Mouse (Mus musculus) heart, embryonic 14.5 days (tissue): ENCODE data around the gene Tmem87a. TPM values are rescaled to one million over a fixed set of nuclear protein-coding genes. Genes with fewer than 3 reads are reported as not detected.

Source experiments
- ATAC-seq: fragments of 200-750 bp; cut with Nextera tagmentation; 2 replicates; pipeline ENCODE4 v1.8.0; 2017; ENCODE audit warnings: low read depth, moderate TSS enrichment; ENCODE audit not compliant: insufficient number of reproducible peaks, insufficient read depth, low FRiP score
- H3K27ac ChIP-seq, 2 experiments: fragments of 200-500 bp in 1 of 2; fragments of 300-500 bp in 1 of 2; sonication (generic) in 1 of 2; replicated peaks in 1 of 2; 2 replicates each; pipeline ENCODE4 v1.5.1; 2012 to 2014; ENCODE audit warnings: low read depth in 2 of 2, low read length in 2 of 2, control low read depth in 1 of 2, mild to moderate bottlenecking in 1 of 2, mixed read lengths in 1 of 2; ENCODE audit not compliant: control insufficient read depth in 1 of 2, insufficient read depth in 1 of 2
- H3K27me3 ChIP-seq: fragments of 300-500 bp; sonication (generic); 2 replicates; pipeline ENCODE4 v1.6.1; 2014; ENCODE audit warnings: mild to moderate bottlenecking, low read length, control low read depth; ENCODE audit not compliant: control insufficient read depth, insufficient read depth
- H3K36me3 ChIP-seq: fragments of 300-500 bp; sonication (generic); 2 replicates; pipeline ENCODE4 v1.6.1; 2014; ENCODE audit warnings: mild to moderate bottlenecking, control low read depth, low read length, mixed read lengths; ENCODE audit not compliant: control insufficient read depth, insufficient read depth
- H3K4me1 ChIP-seq, 2 experiments: fragments of 200-500 bp in 1 of 2; fragments of 300-500 bp in 1 of 2; sonication (generic) in 1 of 2; 2 replicates each; pipeline ENCODE4 v1.6.1; 2012 to 2014; ENCODE audit warnings: low read length in 2 of 2, control low read depth in 1 of 2, mixed read lengths in 1 of 2; ENCODE audit not compliant: control insufficient read depth in 2 of 2, insufficient read depth in 2 of 2
- H3K4me2 ChIP-seq: fragments of 300-500 bp; sonication (generic); 2 replicates; pipeline ENCODE4 v1.6.1; 2014; ENCODE audit warnings: mild to moderate bottlenecking, low read length
- H3K4me3 ChIP-seq, 2 experiments: fragments of 200-500 bp in 1 of 2; fragments of 300-500 bp in 1 of 2; sonication (generic) in 1 of 2; 2 replicates each; pipeline ENCODE4 v1.5.1; 2012 to 2014; ENCODE audit warnings: low read length in 2 of 2, mild to moderate bottlenecking in 2 of 2, control low read depth in 1 of 2, low read depth in 1 of 2, moderate library complexity in 1 of 2; ENCODE audit not compliant: control insufficient read depth in 1 of 2, insufficient read depth in 1 of 2
- H3K9ac ChIP-seq: fragments of 300-500 bp; sonication (generic); 2 replicates; pipeline ENCODE4 v1.6.1; 2014; ENCODE audit warnings: mild to moderate bottlenecking, low read length
- H3K9me3 ChIP-seq: fragments of 300-500 bp; sonication (generic); 2 replicates; pipeline ENCODE4 v1.6.1; 2016; ENCODE audit warnings: low read length, control low read depth; ENCODE audit not compliant: control insufficient read depth
- WGBS: fragments of 180-500 bp; shearing (Covaris S2); extraction: QIAGEN DNeasy Blood & Tissue Kit; methylation state at CpG from one replicate; pipeline ENCODE4 v1.1.7; 2014; 5-methylcytosine and 5-hydroxymethylcytosine counted together
- polyA plus RNA-seq: library from polyadenylated mRNA; unstranded; fragments of >200 nt; fragmentation: Nextera tagmentation; extraction: Ambion mirVana; gene quantifications from 2 replicates; pipeline ENCODE4 v1.2.1, GENCODE M21; 2014

The Tmem87a gene
- polyA plus RNA-seq, 1 experiment from 2014 or later = 9.9 TPM

- WGBS = 51% methylated on average over 1 of the region's 1 CpGs
- ATAC-seq = no peak
- no peaks in the 10 kb centered on the region for H3K4me1 ChIP-seq
- H3K4me3 ChIP-seq = no peak overlapping the region
- H3K9me3 ChIP-seq = no peaks in the 10 kb centered on the region
- H3K27ac ChIP-seq = no peak overlapping the region
- H3K36me3 ChIP-seq = peaks cover 21% of the 10 kb centered on the region
- H3K9ac ChIP-seq = no peak overlapping the region
- no peak overlapping the region for H3K4me2 ChIP-seq
- H3K27me3 ChIP-seq = no peaks in the 10 kb centered on the region
Measured at GRCm38 (mm10) chr2:120414738-120415414, 11.0 kb upstream of the Tmem87a start.

DNA sequence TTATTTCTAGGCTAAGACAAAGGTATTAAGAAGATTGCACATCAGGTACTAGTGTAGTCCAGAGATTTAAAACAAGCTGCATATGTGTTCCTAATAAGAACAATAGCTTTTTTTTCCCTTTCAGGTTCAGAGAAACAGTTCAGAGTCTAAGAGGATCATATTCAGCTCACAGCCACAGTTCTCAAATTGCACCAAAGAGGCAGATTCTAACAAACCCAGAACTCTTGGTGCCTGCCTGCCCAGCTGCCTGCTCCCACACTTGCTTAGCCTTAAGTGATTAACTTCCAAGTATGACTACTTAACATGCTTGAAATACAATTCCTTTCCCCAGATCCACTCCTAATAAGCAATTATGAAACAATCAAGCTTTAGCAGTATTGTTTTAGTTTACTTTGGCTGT, 10.2 kb upstream of the Tmem87a start:
- no peak for ATAC-seq

DNA sequence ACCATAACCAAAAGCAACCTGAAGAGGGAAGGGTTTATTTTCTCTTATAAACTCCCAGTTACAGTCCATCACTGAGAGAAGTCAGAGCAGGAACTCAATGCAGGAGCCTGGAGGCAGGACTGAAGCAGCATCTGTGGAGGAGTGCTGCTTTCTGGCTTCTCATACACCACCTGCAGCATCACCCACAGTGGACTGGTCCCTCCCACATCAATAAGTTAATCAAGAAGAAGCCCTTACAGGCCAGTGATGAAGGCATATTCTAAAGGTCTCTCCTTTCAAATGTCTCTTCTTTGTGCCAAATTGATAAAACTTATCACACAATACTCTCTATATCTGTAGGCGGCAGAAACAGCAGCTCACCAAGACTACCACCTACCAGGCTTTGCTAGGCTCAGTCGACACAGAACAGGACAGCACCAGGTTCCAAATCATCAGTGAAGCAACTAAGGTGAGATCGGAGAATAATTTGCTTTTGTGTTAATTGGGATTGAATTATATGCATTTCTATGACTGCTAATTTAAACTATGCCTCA, 7.2 kb upstream of the Tmem87a start:
- no peak overlapping the region for H3K4me3 ChIP-seq

More for the DNA sequence above, 10.2 kb upstream of the Tmem87a start:
- H3K27me3 ChIP-seq = no peaks in the 10 kb centered on the region
- H3K9me3 ChIP-seq = no peaks in the 10 kb centered on the region
- H3K9ac ChIP-seq = no peak overlapping the region
- H3K27ac ChIP-seq = no peak overlapping the region
- H3K4me3 ChIP-seq = no peak overlapping the region
- H3K4me1 ChIP-seq = no peaks in the 10 kb centered on the region
- no peak overlapping the region for H3K4me2 ChIP-seq
- peaks cover 21% of the 10 kb centered on the region for H3K36me3 ChIP-seq

DNA sequence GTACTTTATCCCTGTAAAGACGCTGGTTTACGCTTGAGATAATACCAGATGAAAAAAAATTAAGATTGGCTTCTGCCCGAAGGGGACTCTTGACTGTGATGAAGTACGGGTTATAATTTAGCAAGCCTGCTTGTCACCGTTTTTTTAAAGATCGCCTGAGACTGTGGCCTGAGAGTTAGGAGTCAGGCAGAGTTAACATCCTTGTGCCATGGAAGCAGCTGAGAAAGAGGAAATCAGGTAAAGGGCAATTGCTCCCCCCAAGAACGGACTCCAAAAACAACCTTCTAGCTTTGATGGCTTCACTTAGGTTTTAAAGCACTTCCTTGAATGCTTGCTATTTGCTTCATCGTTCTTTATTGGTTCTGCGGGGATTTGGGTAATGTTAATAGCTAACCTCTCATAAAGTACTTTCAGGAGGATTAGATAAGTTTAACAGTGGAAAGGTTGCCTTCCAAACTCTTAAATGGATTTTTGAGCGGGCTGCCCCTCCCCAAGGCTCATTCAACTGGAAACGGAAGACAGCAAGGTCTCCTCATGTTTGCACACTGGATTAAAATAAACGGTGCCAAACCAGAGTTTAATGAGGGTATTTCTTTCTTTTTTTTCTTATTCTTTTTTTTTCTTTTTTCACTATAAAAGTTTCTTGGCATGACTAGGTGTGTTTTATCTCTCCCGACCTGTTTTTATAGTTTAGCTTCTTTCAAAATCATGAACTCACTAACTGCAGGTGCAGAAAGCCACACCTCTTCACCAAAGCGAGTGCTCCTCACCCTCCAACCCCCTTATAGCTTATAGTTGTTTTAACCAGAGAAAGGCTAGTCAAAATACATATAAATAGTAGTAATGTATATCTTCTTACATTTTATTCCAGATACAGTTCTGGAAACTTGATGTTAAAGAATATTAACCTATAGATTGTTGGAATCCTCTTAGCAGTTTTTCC, 1.2 kb upstream of the Tmem87a start:
- H3K27ac ChIP-seq = peak overlapping the region; percentile 99 to 100
- no peak for ATAC-seq
- H3K4me1 ChIP-seq = peaks cover 2 to 10% of the 10 kb centered on the region in 2 experiments; a peak in 3 of 4 replicates
- H3K36me3 ChIP-seq = 0 out of 2 replicates have a peak, but pooled peaks cover 3% of the 10 kb centered on the region
- peak overlapping the region; percentile 84 for H3K4me3 ChIP-seq
- WGBS = 22% methylated on average over 14 of the region's 14 CpGs
- peaks cover 3% of the 10 kb centered on the region; the same call in 1 of the 2 replicates for H3K9me3 ChIP-seq
- no peaks in the 10 kb centered on the region for H3K27me3 ChIP-seq
- peak overlapping the region; percentile 89 for H3K9ac ChIP-seq
- H3K4me2 ChIP-seq = peak overlapping the region; percentile 77

More for the DNA sequence above, 7.2 kb upstream of the Tmem87a start:
- no peak overlapping the region for H3K9ac ChIP-seq
- peaks cover 3% of the 10 kb centered on the region; the same call in 1 of the 2 replicates for H3K9me3 ChIP-seq
- no peak for ATAC-seq
- no peak overlapping the region for H3K4me2 ChIP-seq
- H3K36me3 ChIP-seq = peaks cover 21% of the 10 kb centered on the region
- H3K27ac ChIP-seq = no peak overlapping the region
- 81% methylated on average over 3 of the region's 3 CpGs for WGBS
- no peaks in the 10 kb centered on the region for H3K4me1 ChIP-seq
- no peaks in the 10 kb centered on the region for H3K27me3 ChIP-seq

DNA sequence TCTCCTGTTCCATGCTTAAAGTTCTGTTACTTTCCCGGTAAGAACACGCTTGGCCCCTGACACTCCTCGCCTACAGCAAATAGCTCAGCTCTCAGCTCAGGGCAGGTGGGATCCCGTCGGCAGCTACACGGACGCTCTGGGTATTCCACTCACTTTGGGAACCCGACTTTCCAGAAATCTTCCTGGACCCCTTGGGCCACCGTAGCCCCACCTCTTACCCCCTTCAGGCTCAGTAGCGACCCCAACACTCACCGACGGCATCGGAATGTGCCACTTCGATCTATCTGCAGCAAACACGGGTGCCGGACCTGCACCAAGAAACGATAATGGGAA, 294 bp downstream of the Tmem87a start, which contains the start of gene Ganc:
Gene Ganc (plus strand): TSS at position 244 of the 333 bp plus-strand sequence.
- H3K4me3 ChIP-seq = peak within 1 kb of the TSS; percentile 84

GRCm38 (mm10) chr2:120402813-120403212, 1.1 kb downstream of the Tmem87a start:
- H3K4me2 ChIP-seq = peak overlapping the region; percentile 80
- ATAC-seq = no peak
- H3K4me1 ChIP-seq = peaks cover 2 to 10% of the 10 kb centered on the region in 2 experiments; a peak in 3 of 4 replicates
- peak overlapping the region; percentile 89 for H3K9ac ChIP-seq
- peaks cover 9% of the 10 kb centered on the region; the same call in 1 of the 2 replicates for H3K36me3 ChIP-seq
- H3K4me3 ChIP-seq = peak overlapping the region in 1 of 2 experiments; percentile 84; a peak in 2 of 4 replicates
- H3K27me3 ChIP-seq = no peaks in the 10 kb centered on the region
- H3K9me3 ChIP-seq = no peaks in the 10 kb centered on the region
- WGBS = 30% methylated on average over 3 of the region's 3 CpGs
- H3K27ac ChIP-seq = no peak overlapping the region

More for the DNA sequence above, 294 bp downstream of the Tmem87a start, which contains the start of gene Ganc:
- ATAC-seq = peak; percentile 58; the same call in 1 of the 2 replicates
- Histone ChIP-seq H3K27ac (peak within 1 kb of the TSS; percentile 99 to 100), H3K4me2 (peak within 1 kb of the TSS; percentile 80), H3K4me1 (peaks cover 2 to 10% of the 10 kb centered on the region in 2 experiments; a peak in 3 of 4 replicates), H3K27me3 (no peaks in the 10 kb centered on the region), H3K9me3 (peaks cover 3% of the 10 kb centered on the region; the same call in 1 of the 2 replicates), H3K36me3 (0 out of 2 replicates have a peak, but pooled peaks cover 6% of the 10 kb centered on the region), H3K9ac (peak within 1 kb of the TSS; percentile 89)
- under 1% methylated on average over 17 of the region's 17 CpGs for WGBS

DNA sequence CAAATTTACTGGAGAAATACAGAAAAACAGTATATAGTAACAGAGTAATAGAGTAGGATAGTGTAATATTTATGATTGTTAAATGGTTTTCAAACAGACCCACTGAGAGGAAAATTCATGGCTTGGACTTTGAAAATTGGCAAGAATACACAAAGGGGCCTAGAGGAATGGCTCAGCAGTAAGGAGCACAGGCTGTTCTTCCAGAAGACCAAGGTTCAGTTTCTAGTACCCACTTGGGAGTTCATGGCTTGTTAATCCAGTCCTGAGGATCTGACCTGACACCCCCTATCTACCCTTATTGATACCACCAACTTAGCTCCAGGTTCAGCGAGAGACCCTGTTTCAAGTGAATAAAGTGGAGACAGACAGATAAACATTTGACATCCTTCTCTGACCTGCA, 6.0 kb downstream of the Tmem87a start:
- no peak for ATAC-seq

More for the DNA sequence above, 6.0 kb downstream of the Tmem87a start:
- 71% methylated on average over 1 of the region's 1 CpGs for WGBS
- Histone ChIP-seq H3K27ac (no peak overlapping the region), H3K4me3 (no peak overlapping the region), H3K4me2 (no peak overlapping the region), H3K4me1 (peaks cover 2 to 8% of the 10 kb centered on the region in 2 experiments; a peak in 3 of 4 replicates), H3K9ac (no peak overlapping the region), H3K9me3 (no peaks in the 10 kb centered on the region), H3K36me3 (peaks cover 54% of the 10 kb centered on the region), H3K27me3 (no peaks in the 10 kb centered on the region)
